Mouse (Mus musculus) lung, adult 2 months (tissue): Measurements from ENCODE around the gene Trpm2.

Experiments used
- CTCF ChIP-seq: fragments of 200-500 bp; IDR thresholded peaks from 2 replicates; pipeline ENCODE4 v1.5.1; 2011; ENCODE audit warnings: mild to moderate bottlenecking, low read length, control low read depth; ENCODE audit not compliant: insufficient read depth
- POLR2A ChIP-seq: fragments of 200-500 bp; IDR thresholded peaks from 2 replicates; pipeline ENCODE4 v1.6.1; 2011; ENCODE audit warnings: low read depth, mild to moderate bottlenecking, control low read depth, low read length, borderline replicate concordance; ENCODE audit errors: extremely low read depth

DNA sequence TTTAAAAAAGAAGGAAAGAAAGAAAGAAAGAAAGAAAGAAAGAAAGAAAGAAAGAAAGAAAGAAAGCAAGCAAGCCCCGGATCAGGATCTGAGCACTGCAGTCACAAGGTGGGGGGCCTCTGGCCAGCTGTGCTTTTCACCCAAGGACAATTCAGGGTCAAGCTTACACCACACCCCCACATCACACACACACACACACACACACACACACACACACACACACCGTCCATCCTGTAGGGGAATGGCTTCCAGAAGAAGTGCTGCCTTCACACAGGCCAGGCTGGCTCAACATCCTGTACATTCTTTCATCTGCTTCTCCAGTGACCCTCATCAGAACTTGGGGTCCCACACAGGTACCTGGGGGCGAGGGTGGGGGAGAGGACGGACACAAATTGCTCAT is 48.9 kb upstream of the Trpm2 start:
- TF ChIP-seq POLR2A (no peak), CTCF (no peak)
